Mouse (Mus musculus) megakaryocyte-erythroid progenitor cell, adult 5 weeks (primary cell): ENCODE results near the gene Cd19. TPM values are rescaled to one million over a fixed set of nuclear protein-coding genes. Genes with fewer than 3 reads are reported as not detected.

Source experiments
- polyA plus RNA-seq: library from polyadenylated mRNA; stranded (reverse); fragments of >175 nt; gene quantifications from 2 replicates; pipeline ENCODE4 v1.2.3, GENCODE M21; 2012

Cd19 gene
- 1.3 and 3.7 TPM in 2 replicates for polyA plus RNA-seq

GRCm38 (mm10) chr7:126414725-126415124 lies at the start of gene Cd19:
Gene Cd19, minus strand, starts transcription at chr7:126414889.

DNA sequence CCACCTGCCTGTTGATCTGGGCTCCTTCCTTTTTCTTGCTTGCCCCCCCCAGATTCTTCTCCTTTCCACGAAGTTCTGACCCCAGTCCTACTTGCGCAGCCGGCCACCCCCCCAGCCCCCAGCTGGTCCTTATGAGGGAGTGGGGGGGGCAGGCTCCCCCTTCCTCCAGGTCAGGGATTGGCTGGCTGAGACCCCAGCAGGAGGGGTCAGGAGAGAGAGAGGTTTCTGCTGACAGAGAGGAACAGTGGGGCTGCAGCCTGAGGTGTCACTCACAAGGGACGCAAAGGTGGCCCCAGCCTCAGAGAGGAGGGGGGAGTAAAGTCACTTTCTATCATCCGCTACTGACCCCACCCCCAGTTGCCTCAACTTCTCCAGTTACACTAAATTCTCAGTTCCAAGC lies 48.3 kb upstream of the Cd19 start, which contains the start of gene Atp2a1:
TSS of gene Atp2a1 (minus strand) at position 105 of the 400 bp plus-strand sequence.

DNA sequence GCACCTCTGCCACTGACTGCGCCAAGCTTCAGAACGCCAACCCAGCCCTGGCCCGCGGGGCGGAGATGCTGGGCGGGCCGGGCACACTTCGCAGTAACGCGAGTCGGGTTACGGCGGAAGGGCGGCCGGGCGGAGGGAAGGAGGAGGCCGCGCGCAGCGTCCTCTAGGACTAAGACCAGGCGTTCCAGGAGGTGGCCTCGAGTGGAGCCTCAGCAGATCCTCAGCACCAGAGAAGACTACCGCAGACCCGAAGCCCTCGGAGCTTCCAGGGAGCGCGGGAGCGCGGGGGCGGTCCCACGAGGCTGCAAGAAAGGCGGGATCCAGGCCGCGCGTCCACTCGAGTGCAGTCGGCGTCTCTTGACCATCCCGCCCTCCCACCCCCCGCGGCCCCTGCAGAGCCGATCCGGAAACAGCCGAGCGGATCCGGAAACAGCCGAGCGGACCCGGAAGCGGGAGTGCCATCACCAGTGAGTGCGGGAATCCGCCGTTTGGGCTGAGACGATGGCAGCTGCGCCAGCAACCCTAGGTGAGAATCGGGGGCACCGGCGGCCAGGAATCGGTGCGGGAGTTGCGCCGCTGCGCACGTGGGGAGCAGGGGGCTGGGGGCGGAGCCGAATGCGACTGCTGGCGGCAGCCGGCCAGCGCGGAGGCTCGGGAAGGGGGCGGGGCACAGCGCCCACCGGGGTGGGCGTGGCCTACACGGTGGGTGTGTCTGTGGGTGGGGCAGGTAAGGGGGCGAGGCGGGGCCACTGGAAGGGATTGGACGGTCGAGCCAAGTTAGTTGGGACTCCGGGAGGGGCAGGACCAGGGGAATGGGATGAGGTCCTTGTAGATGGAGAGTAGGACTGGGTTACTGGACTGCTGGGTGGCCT lies 14.2 kb upstream of the Cd19 start, which contains the start of gene Rabep2:
TSS of gene Rabep2 (plus strand) at position 129 of the 872 bp plus-strand sequence.

DNA sequence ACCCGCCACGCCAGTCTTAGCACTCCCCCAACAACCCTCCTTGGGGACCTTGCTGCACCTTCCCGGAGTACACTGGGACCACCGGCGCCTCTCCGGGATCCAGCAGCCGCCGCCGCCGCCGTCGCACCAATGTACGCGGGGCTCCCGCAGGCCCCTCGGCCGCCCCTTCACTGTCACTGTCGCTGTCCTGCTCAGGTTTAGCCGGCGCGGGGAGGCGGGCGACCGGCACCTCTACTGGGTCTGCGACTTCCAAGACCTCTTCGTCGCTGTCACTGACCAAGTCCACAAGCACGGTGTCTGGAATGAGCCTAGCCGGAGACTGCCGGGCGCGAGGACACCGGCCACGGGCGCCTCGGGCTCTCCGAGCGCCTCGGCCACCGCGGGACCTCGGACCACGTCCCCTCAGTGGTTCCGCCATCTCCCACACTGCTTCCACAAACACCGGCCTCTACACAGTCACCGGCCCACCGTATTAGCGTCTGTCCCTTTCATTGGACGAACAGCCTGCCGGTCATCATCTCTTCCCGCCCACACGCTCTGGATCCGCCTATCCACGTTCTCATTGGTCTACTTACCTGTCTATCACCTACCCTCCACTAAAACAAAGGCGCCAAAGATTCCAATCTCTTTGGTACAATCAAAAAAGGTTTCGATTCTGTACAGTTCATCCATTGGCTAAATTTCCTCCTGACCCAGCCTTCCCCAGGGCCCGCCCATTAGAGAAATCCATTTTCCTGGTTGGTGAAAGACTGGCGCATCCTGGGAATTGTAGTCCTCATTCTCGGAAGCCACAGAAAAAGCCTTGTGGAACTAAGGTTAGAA lies 18.2 kb downstream of the Cd19 start, which contains the start of gene Nfatc2ip:
TSS of gene Nfatc2ip (minus strand) at position 440 of the 822 bp plus-strand sequence.

DNA sequence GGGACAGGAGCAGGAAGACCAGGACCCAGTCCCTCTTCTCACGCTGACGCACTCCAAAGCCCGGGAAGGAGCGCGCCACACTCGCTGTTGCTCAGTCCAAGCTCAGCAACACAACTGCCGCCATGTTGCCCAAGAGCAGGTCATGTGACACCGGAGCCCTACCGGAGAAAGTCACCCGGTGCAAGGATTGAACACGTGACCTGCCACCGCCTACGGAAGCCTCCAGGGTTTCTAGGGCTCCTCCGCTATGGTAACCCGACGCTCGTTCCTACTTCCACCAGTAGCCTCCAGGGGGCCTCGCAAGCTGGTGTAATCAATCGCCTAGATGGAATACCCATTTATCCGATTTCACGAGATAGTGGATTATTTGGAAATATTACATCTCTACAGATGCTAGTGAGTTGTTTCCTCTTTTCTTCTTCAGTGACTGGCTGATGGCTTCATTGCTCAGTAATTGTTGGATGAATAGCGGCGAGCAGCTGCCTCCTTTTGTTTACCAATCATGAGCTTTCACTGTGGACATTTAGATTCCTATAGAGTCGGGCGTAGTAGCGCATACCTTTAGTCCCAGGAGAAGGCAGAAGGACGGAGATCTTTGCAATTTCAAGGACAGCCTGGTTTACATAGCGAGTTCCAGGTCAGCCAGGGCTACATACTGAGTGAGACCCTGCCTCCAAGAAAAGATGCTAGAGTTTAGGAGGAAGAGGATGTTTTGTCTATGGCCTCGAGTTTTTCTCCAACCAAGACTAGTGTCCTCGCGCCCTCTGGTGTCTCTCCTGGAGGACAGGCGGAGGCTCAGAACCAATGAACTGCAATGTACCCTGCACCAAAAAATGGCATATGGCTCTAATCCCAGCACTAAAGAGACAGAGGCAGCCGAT lies 37.2 kb downstream of the Cd19 start, which contains the start of gene Spns1:
TSS of gene Spns1 (minus strand) at position 173 of the 881 bp plus-strand sequence.

GRCm38 (mm10) chr7:126369393-126369792 lies 45.3 kb downstream of the Cd19 start, which contains the start of gene Lat:
Gene Lat, minus strand, starts transcription at chr7:126369570.

Other genes starting within 250 kb of the Cd19 start
- gene Xpo6, start 214.4 kb downstream of the Cd19 start, polyA plus RNA-seq = 120 and 147 TPM in 2 replicates
- 13.4 and 14.1 TPM in 2 replicates for gene Sbk1, start 142.3 kb downstream of the Cd19 start, polyA plus RNA-seq
- gene Lat, start 45.3 kb downstream of the Cd19 start, polyA plus RNA-seq = 47.1 and 73.2 TPM in 2 replicates
- gene Spns1, start 37.4 kb downstream of the Cd19 start, polyA plus RNA-seq = 74.2 and 80.8 TPM in 2 replicates
- gene Nfatc2ip, start 18.2 kb downstream of the Cd19 start, polyA plus RNA-seq = 3.0 and 3.5 TPM in 2 replicates
- gene Rabep2, start 13.9 kb upstream of the Cd19 start, polyA plus RNA-seq = 64.8 and 70.0 TPM in 2 replicates
- gene Atp2a1, start 48.2 kb upstream of the Cd19 start, polyA plus RNA-seq = 0.19 and 0.44 TPM in 2 replicates
- 154 and 176 TPM in 2 replicates for gene Sh2b1, start 60.5 kb upstream of the Cd19 start, polyA plus RNA-seq
- 79.6 and 83.5 TPM in 2 replicates for gene Tufm, start 72.5 kb upstream of the Cd19 start, polyA plus RNA-seq
- 983 and 1,087 TPM in 2 replicates for gene Atxn2l, start 88.5 kb upstream of the Cd19 start, polyA plus RNA-seq
- gene Eif3c, start 151.5 kb upstream of the Cd19 start, polyA plus RNA-seq = 74.2 and 91.5 TPM in 2 replicates
- gene Apobr, start 170.1 kb upstream of the Cd19 start, polyA plus RNA-seq = 22.0 and 22.6 TPM in 2 replicates
- gene Cln3, start 170.9 kb upstream of the Cd19 start, polyA plus RNA-seq = 20.1 and 24.7 TPM in 2 replicates
- gene Il27, start 180.1 kb upstream of the Cd19 start, polyA plus RNA-seq = 0.52 and 1.4 TPM in 2 replicates
- gene Nupr1, start 216.0 kb upstream of the Cd19 start, polyA plus RNA-seq = 3.6 and 5.1 TPM in 2 replicates
- 88.3 and 96.1 TPM in 2 replicates for gene Sgf29, start 234.4 kb upstream of the Cd19 start, polyA plus RNA-seq